Mouse (Mus musculus): ENCODE results near the gene Hhex. TPM values are rescaled to one million over a fixed set of nuclear protein-coding genes. Genes with fewer than 3 reads are reported as not detected.

The Hhex gene
- total RNA-seq, 2 experiments from 2014 or later = 3.5 to 5.7 TPM

- DNase-seq = no peak
Observed at GRCm38 (mm10) chr19:37449246-37449645, 14.6 kb downstream of the Hhex start.

GRCm38 (mm10) chr19:37455528-37455927, 20.9 kb downstream of the Hhex start:
- no peak for DNase-seq

- no peak for DNase-seq
Observed at GRCm38 (mm10) chr19:37455961-37456360, 21.4 kb downstream of the Hhex start.

GRCm38 (mm10) chr19:37458013-37458412, 23.4 kb downstream of the Hhex start:
- no peak for DNase-seq

- DNase-seq = no peak
Observed at GRCm38 (mm10) chr19:37466403-37466802, 31.8 kb downstream of the Hhex start.

GRCm38 (mm10) chr19:37466978-37467377, 32.4 kb downstream of the Hhex start:
- no peak for DNase-seq

GRCm38 (mm10) chr19:37468841-37469566, 34.4 kb downstream of the Hhex start:
- DNase-seq = no peak

GRCm38 (mm10) chr19:37471680-37472079, 37.1 kb downstream of the Hhex start:
- no peak for DNase-seq

GRCm38 (mm10) chr19:37472589-37472988, 38.0 kb downstream of the Hhex start:
- DNase-seq = no peak

- DNase-seq = no peak
Observed at GRCm38 (mm10) chr19:37481704-37482103, 47.1 kb downstream of the Hhex start.

GRCm38 (mm10) chr19:37482556-37483187, 48.1 kb downstream of the Hhex start:
- no peak for DNase-seq

GRCm38 (mm10) chr19:37484787-37485186, 50.2 kb downstream of the Hhex start:
- DNase-seq = no peak

GRCm38 (mm10) chr19:37486801-37487200, 52.2 kb downstream of the Hhex start:
- DNase-seq = no peak

GRCm38 (mm10) chr19:37487811-37488475, 53.3 kb downstream of the Hhex start:
- DNase-seq = no peak

GRCm38 (mm10) chr19:37488608-37489262, 54.1 kb downstream of the Hhex start:
- DNase-seq = no peak

Other genes starting within 250 kb of the Hhex start
- 10 to 100 TPM; 56.7 to 66.6 TPM for gene March5, start 227.3 kb upstream of the Hhex start, total RNA-seq (2021)
- 10 to 100 TPM; 30.4 to 32.3 TPM for gene Cpeb3, start 226.2 kb upstream of the Hhex start, total RNA-seq (2021)
- gene Ide, start 97.0 kb upstream of the Hhex start, total RNA-seq (2021) = 100 to 1,000 TPM in 1 of 2 experiments, 10 to 100 TPM in 1; 83.0 to 129 TPM
- gene Kif11, start 58.4 kb upstream of the Hhex start, total RNA-seq (2021) = 10 to 100 TPM in 1 of 2 experiments, 1 to 10 TPM in 1; 8.4 to 10.2 TPM
- gene Exoc6, start 115.6 kb downstream of the Hhex start, total RNA-seq (2021) = 10 to 100 TPM; 44.6 to 46.1 TPM